Mouse (Mus musculus): Measurements from ENCODE around the gene Cacna1a.

DNA sequence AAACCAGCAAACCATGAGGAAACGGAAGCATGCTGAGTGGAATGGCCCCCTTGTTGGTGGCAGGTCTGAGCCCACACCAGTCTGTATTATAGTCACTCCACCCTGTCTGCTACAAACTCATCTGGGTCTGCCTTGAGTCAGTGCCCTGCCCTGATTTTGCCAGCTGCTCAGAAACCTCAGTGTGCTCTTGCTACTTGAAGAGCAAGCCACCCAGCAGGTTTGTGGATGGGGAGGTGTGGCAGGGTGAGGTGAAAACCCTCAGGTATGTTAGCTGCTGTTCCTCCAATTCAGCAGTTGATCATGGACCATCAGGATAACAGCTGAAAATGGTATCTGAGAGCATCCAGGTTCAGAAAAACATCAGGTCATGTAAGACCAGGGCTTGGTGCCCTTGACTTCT lies 279.8 kb downstream of the Cacna1a start:
- TF ChIP-seq POLR2A (IDR thresholded peaks at IDR 0.05; ENCODE audit: extremely low read depth, insufficient read depth, low read length), result 0 out of 2 replicates have a peak, but pooled peaks have one; percentile 5
- no peak for TF ChIP-seq CTCF (IDR thresholded peaks at IDR 0.05; ENCODE audit: extremely low read depth, insufficient read depth, low read length)

All from cortical plate, adult 2 months (tissue).